Mouse (Mus musculus): ENCODE measurements around the gene Nlrp2. TPM values are rescaled to one million over a fixed set of nuclear protein-coding genes. Genes with fewer than 3 reads are reported as not detected.

Gene Nlrp2
- polyA plus RNA-seq (2012; rRNA removed): not detected in 2 replicates

- Histone ChIP-seq H3K27me3 (replicated peaks; ENCODE audit: control insufficient read depth, insufficient read depth, low read length) (no peaks in the 10 kb centered on the region), H3K36me3 (ENCODE audit: control insufficient read depth, insufficient read depth, low read length) (no peaks in the 10 kb centered on the region), H3K27ac (ENCODE audit: insufficient read depth, low read depth, low read length) (no peak within 1 kb of the TSS), H3K4me1 (ENCODE audit: control insufficient read depth, insufficient read depth, low read length) (no peaks in the 10 kb centered on the region), H3K4me3 (ENCODE audit: insufficient read depth, low read depth, low read length) (no peak within 1 kb of the TSS)
- TF ChIP-seq POLR2A (IDR thresholded peaks at IDR 0.05; ENCODE audit: low read depth, low read length) (no peak), CTCF (conservative IDR thresholded peaks at IDR 0.05; ENCODE audit: insufficient read depth, insufficient read length, low read depth, low read length) (no peak)
- no peak for DNase-seq
- WGBS: 85% methylated on average over 4 of the region's 4 CpGs
Measured at GRCm38 (mm10) chr7:5350935-5351334, at the start of gene Nlrp2. TSS of gene Nlrp2 (minus strand) at chr7:5351035.

DNA sequence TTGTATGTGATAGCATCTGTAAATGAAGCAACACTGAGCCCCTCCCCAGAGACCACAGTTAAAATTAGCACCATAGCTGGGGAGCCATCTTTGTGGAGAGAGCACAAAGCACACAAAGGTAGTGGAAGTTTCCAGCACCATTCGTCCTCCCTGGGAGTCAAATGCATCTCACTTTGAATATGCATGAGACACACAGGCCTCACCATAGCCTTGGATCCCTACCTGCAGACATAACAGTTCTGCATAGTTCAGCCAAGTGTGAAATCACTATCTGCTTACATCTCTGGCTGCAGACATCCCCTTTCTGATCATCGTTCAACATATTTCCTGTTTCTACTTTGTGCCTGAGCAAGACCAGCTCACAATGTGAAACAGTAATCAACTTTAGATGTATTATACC lies 15.9 kb upstream of the Nlrp2 start:
- no peak overlapping the region for H3K27ac ChIP-seq (ENCODE audit: insufficient read depth, low read depth, low read length)
- no peaks in the 10 kb centered on the region for H3K4me1 ChIP-seq (ENCODE audit: control insufficient read depth, insufficient read depth, low read length)
- DNase-seq: no peak
- H3K4me3 ChIP-seq (ENCODE audit: insufficient read depth, low read depth, low read length): no peak overlapping the region
- H3K36me3 ChIP-seq (ENCODE audit: control insufficient read depth, insufficient read depth, low read length): no peaks in the 10 kb centered on the region
- WGBS: 76% methylated on average over 2 of the region's 2 CpGs
- no peaks in the 10 kb centered on the region for H3K27me3 ChIP-seq (replicated peaks; ENCODE audit: control insufficient read depth, insufficient read depth, low read length)
- TF ChIP-seq POLR2A (IDR thresholded peaks at IDR 0.05; ENCODE audit: low read depth, low read length) (no peak), CTCF (conservative IDR thresholded peaks at IDR 0.05; ENCODE audit: insufficient read depth, insufficient read length, low read depth, low read length) (no peak)

DNA sequence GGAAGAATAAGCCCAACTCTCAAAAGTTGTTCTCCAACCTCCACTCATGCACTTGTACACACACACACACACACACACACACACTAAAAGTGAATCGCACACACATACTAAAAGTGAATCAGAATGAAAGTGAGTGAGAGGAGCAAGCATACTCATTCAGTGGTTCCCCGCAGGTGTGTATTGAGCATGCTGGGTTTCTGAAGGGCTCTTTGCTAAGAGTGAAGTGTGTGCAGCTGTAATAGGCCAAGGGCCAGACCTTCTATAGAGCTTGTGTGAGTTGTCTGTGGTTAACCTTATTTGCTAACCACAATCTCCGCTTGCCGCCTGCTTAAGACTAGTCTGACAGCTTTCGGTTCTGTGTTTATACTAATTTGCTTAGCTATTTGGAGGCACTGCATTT lies 12.8 kb upstream of the Nlrp2 start:
- TF ChIP-seq CTCF (conservative IDR thresholded peaks at IDR 0.05; ENCODE audit: insufficient read depth, insufficient read length, low read depth, low read length) (no peak), POLR2A (IDR thresholded peaks at IDR 0.05; ENCODE audit: low read depth, low read length) (no peak)
- WGBS: 93% methylated on average over 5 of the region's 5 CpGs
- no peak for DNase-seq
- Histone ChIP-seq H3K4me3 (ENCODE audit: insufficient read depth, low read depth, low read length) (no peak overlapping the region), H3K4me1 (ENCODE audit: control insufficient read depth, insufficient read depth, low read length) (no peaks in the 10 kb centered on the region), H3K36me3 (ENCODE audit: control insufficient read depth, insufficient read depth, low read length) (no peaks in the 10 kb centered on the region), H3K27me3 (replicated peaks; ENCODE audit: control insufficient read depth, insufficient read depth, low read length) (no peaks in the 10 kb centered on the region), H3K27ac (ENCODE audit: insufficient read depth, low read depth, low read length) (no peak overlapping the region)

DNA sequence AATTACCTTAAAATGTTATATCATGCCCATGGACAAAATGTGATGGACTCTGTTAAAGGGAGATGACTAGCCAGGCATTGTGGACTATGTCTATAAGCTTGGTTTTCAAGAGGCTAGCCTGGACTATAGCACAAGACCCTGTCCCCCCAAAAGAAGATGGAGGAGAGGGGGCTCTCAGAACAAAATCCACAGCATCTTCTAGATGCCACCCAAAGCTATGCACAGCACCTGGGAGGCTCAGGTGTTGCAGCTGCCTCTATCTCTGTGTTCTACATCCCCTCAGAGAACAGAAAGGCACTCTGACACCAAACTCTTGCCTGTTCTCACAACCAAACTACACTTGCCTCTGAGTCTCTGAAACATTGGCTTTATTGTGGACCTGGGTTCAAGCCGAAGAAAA lies 598 bp downstream of the Nlrp2 start, which contains the start of gene Gm5065:
Gene Gm5065 (plus strand): TSS at position 301 of the 400 bp plus-strand sequence.
- no peak for DNase-seq
- H3K27ac ChIP-seq (ENCODE audit: insufficient read depth, low read depth, low read length): no peak within 1 kb of the TSS
- no peak within 1 kb of the TSS for H3K4me3 ChIP-seq (ENCODE audit: insufficient read depth, low read depth, low read length)
- H3K4me1 ChIP-seq (ENCODE audit: control insufficient read depth, insufficient read depth, low read length): no peaks in the 10 kb centered on the region
- H3K36me3 ChIP-seq (ENCODE audit: control insufficient read depth, insufficient read depth, low read length): no peaks in the 10 kb centered on the region
- 83% methylated on average over 1 of the region's 1 CpGs for WGBS
- no peaks in the 10 kb centered on the region for H3K27me3 ChIP-seq (replicated peaks; ENCODE audit: control insufficient read depth, insufficient read depth, low read length)
- no peak for TF ChIP-seq CTCF (conservative IDR thresholded peaks at IDR 0.05; ENCODE audit: insufficient read depth, insufficient read length, low read depth, low read length)

DNA sequence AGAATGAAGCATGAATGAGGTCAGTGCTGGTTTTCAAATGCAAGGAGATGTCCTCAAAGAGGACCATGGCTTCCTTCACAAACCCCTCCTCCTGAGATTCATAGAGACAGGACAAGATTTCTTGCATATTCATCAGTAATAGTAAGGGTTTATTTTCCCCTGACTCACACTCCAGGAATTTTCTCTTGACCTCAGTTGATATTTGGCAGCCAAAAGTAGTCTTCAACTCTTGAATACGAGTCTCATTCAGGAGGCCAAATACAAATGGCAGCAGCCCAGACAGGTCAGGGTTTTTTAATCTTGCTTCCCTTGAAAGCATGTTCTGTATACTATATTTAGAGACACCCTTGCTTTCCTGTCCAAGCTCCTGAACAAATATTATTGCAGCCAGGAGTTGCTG lies 23.3 kb downstream of the Nlrp2 start:
- H3K4me3 ChIP-seq (ENCODE audit: insufficient read depth, low read depth, low read length): no peak overlapping the region
- WGBS: 76% methylated on average over 1 of the region's 1 CpGs
- TF ChIP-seq CTCF (conservative IDR thresholded peaks at IDR 0.05; ENCODE audit: insufficient read depth, insufficient read length, low read depth, low read length): no peak

GRCm38 (mm10) chr7:5288281-5288680 lies 62.6 kb downstream of the Nlrp2 start:
- DNase-seq: no peak
- Histone ChIP-seq H3K4me3 (ENCODE audit: insufficient read depth, low read depth, low read length) (no peak overlapping the region), H3K4me1 (ENCODE audit: control insufficient read depth, insufficient read depth, low read length) (no peaks in the 10 kb centered on the region), H3K27ac (ENCODE audit: insufficient read depth, low read depth, low read length) (no peak overlapping the region), H3K27me3 (replicated peaks; ENCODE audit: control insufficient read depth, insufficient read depth, low read length) (no peaks in the 10 kb centered on the region; the same call in 1 of the 2 replicates), H3K36me3 (ENCODE audit: control insufficient read depth, insufficient read depth, low read length) (no peaks in the 10 kb centered on the region)
- 49% methylated on average over 1 of the region's 1 CpGs for WGBS
- TF ChIP-seq POLR2A (IDR thresholded peaks at IDR 0.05; ENCODE audit: low read depth, low read length) (no peak), CTCF (conservative IDR thresholded peaks at IDR 0.05; ENCODE audit: insufficient read depth, insufficient read length, low read depth, low read length) (no peak)

More for the DNA sequence above, 23.3 kb downstream of the Nlrp2 start:
- no peak for DNase-seq
- Histone ChIP-seq H3K36me3 (ENCODE audit: control insufficient read depth, insufficient read depth, low read length) (no peaks in the 10 kb centered on the region), H3K4me1 (ENCODE audit: control insufficient read depth, insufficient read depth, low read length) (no peaks in the 10 kb centered on the region), H3K27me3 (replicated peaks; ENCODE audit: control insufficient read depth, insufficient read depth, low read length) (no peaks in the 10 kb centered on the region), H3K27ac (ENCODE audit: insufficient read depth, low read depth, low read length) (no peak overlapping the region)

DNA sequence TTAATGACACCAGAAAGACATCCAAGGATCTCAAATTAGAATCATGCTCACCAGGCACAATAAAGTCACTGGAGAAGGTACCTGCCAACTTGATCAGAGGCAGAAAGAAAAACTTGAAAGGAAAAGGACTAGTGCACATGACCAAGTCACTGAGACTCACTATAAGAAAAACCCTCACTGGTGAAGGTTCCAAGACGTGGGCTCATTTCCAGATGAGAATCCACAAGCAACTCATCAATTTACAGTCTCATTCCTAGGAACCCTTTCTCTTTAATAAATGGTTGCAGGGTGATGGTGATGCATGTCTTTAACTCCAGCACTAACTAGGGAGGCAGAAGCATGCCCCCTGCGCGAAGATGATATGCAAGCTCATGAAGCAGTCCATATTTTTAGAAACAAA lies 87.8 kb downstream of the Nlrp2 start:
- WGBS: 85% methylated on average over 3 of the region's 3 CpGs
- Histone ChIP-seq H3K4me3 (ENCODE audit: insufficient read depth, low read depth, low read length) (no peak overlapping the region), H3K27ac (ENCODE audit: insufficient read depth, low read depth, low read length) (no peak overlapping the region), H3K4me1 (ENCODE audit: control insufficient read depth, insufficient read depth, low read length) (no peaks in the 10 kb centered on the region), H3K36me3 (ENCODE audit: control insufficient read depth, insufficient read depth, low read length) (no peaks in the 10 kb centered on the region), H3K27me3 (replicated peaks; ENCODE audit: control insufficient read depth, insufficient read depth, low read length) (no peaks in the 10 kb centered on the region)
- no peak for DNase-seq
- TF ChIP-seq POLR2A (IDR thresholded peaks at IDR 0.05; ENCODE audit: low read depth, low read length) (no peak), CTCF (conservative IDR thresholded peaks at IDR 0.05; ENCODE audit: insufficient read depth, insufficient read length, low read depth, low read length) (no peak)

Other genes with a start within 250 kb of the Nlrp2 start
- gene Rfpl4, start 234.1 kb downstream of the Nlrp2 start, polyA plus RNA-seq (2012; rRNA removed): not detected in 2 replicates
- gene Rasl2-9, start 225.1 kb downstream of the Nlrp2 start, polyA plus RNA-seq (2012; rRNA removed): 2.8 and 3.5 TPM in 2 replicates
- not detected in 2 replicates for gene Vmn1r55, start 201.4 kb downstream of the Nlrp2 start, polyA plus RNA-seq (2012; rRNA removed)
- not detected in 2 replicates for gene Vmn1r56, start 154.3 kb downstream of the Nlrp2 start, polyA plus RNA-seq (2012; rRNA removed)
- gene Vmn1r57, start 132.5 kb downstream of the Nlrp2 start, polyA plus RNA-seq (2012; rRNA removed): not detected in 2 replicates
- gene Gm5065, start 498 bp downstream of the Nlrp2 start, polyA plus RNA-seq (2012; rRNA removed): not detected in 2 replicates
- gene Vmn1r58, start 62.4 kb upstream of the Nlrp2 start, polyA plus RNA-seq (2012; rRNA removed): not detected in 2 replicates
- gene Vmn1r59, start 105.7 kb upstream of the Nlrp2 start, polyA plus RNA-seq (2012; rRNA removed): not detected in 2 replicates
- gene Vmn2r28, start 142.9 kb upstream of the Nlrp2 start, polyA plus RNA-seq (2012; rRNA removed): not detected in 2 replicates
- gene Vmn1r60, start 196.3 kb upstream of the Nlrp2 start, polyA plus RNA-seq (2012; rRNA removed): not detected in 2 replicates